Mouse (Mus musculus): ENCODE measurements around the gene L3mbtl4. TPM values are rescaled to one million over a fixed set of nuclear protein-coding genes. Genes with fewer than 3 reads are reported as not detected.

The L3mbtl4 gene
- polyA plus RNA-seq (2015; fragmentation: Nextera tagmentation; extraction: Ambion mirVana), result 1.1 and 1.3 TPM in 2 replicates

- Histone ChIP-seq H3K36me3 (ENCODE audit: insufficient read depth, low read length) (no peaks in the 10 kb centered on the region), H3K27ac (no peak within 1 kb of the TSS), H3K9me3 (replicated peaks; ENCODE audit: low read length) (no peaks in the 10 kb centered on the region), H3K9ac (ENCODE audit: low read depth, low read length) (peak within 1 kb of the TSS; percentile 23; the same call in 1 of the 2 replicates), H3K27me3 (ENCODE audit: insufficient read depth, low read length) (no peaks in the 10 kb centered on the region), H3K4me2 (ENCODE audit: low read length) (peak within 1 kb of the TSS; percentile 95), H3K4me3 (replicated peaks; ENCODE audit: low read depth, low read length) (peak within 1 kb of the TSS; percentile 39), H3K4me1 (replicated peaks; ENCODE audit: insufficient read depth, low read length) (no peaks in the 10 kb centered on the region; the same call in 1 of the 2 replicates)
- WGBS, result under 1% methylated on average over 29 of the region's 29 CpGs
- ATAC-seq (replicated peaks; ENCODE audit: low FRiP score, low read depth) (peak; percentile 80), DNase-seq (ENCODE audit: low spot score) (peak; percentile 41)
- TF ChIP-seq CTCF (IDR thresholded peaks at IDR 0.05; ENCODE audit: low read depth), result peak; percentile 38; the same call in 1 of the 2 replicates
Observed at GRCm38 (mm10) chr17:68273527-68273926, at the start of gene L3mbtl4. Gene L3mbtl4 (plus strand): TSS chr17:68273797.

DNA sequence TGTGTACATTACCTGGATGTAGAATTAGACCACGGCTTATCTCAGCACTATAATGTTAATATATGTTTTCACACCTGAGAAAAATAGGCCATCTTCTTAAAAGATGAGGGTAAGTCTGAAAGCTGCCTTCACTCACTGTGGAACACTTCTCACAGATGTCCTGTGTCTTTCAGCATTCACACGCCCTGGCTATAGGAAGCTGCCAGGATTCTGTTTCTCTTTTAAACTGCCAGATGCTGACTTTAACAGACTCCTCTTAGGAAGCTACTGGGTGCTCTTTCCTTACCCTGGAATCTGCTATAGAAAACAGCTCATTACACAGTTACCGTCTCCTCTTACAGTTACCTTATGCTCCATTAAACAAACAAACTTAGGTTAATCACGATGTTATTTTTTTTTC is 43.1 kb upstream of the L3mbtl4 start:
- no peaks in the 10 kb centered on the region for H3K4me1 ChIP-seq (replicated peaks; ENCODE audit: insufficient read depth, low read length)
- H3K9ac ChIP-seq (ENCODE audit: low read depth, low read length), result no peak overlapping the region
- H3K27ac ChIP-seq, result no peak overlapping the region
- no peaks in the 10 kb centered on the region for H3K36me3 ChIP-seq (ENCODE audit: insufficient read depth, low read length)
- no peaks in the 10 kb centered on the region for H3K27me3 ChIP-seq (ENCODE audit: insufficient read depth, low read length)
- no peak overlapping the region for H3K4me3 ChIP-seq (replicated peaks; ENCODE audit: low read depth, low read length)
- WGBS, result 45% methylated on average over 4 of the region's 4 CpGs
- H3K9me3 ChIP-seq (replicated peaks; ENCODE audit: low read length), result no peaks in the 10 kb centered on the region
- DNase-seq (ENCODE audit: low spot score) (peak; percentile 31), ATAC-seq (replicated peaks; ENCODE audit: low FRiP score, low read depth) (no peak)
- no peak overlapping the region for H3K4me2 ChIP-seq (ENCODE audit: low read length)
- no peak for TF ChIP-seq CTCF (IDR thresholded peaks at IDR 0.05; ENCODE audit: low read depth)

DNA sequence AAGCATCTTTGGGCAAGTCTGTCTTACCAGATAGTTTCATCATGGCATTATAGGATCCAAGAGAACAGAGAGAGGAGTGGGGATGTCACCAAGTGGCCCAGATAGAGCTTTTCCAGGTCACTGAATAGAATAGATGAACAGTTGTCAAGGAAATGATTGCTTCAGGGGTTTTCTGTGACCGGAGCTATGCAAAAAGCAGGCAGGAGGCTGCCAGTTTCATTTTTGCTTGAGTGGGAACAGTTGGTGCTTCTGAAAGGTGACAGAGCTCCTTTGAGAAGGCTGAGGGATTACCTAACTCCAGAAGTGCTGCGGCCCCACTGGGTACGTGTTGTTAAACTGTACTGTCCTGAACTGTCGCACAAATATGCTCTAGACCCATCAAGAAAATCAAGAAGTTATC is 38.2 kb upstream of the L3mbtl4 start:
- H3K4me2 ChIP-seq (ENCODE audit: low read length), result no peak overlapping the region
- no peak overlapping the region for H3K27ac ChIP-seq
- no peaks in the 10 kb centered on the region for H3K9me3 ChIP-seq (replicated peaks; ENCODE audit: low read length)
- DNase-seq (ENCODE audit: low spot score) (no peak), ATAC-seq (replicated peaks; ENCODE audit: low FRiP score, low read depth) (no peak)
- H3K4me1 ChIP-seq (replicated peaks; ENCODE audit: insufficient read depth, low read length), result no peaks in the 10 kb centered on the region
- no peak overlapping the region for H3K9ac ChIP-seq (ENCODE audit: low read depth, low read length)
- H3K27me3 ChIP-seq (ENCODE audit: insufficient read depth, low read length), result no peaks in the 10 kb centered on the region
- H3K4me3 ChIP-seq (replicated peaks; ENCODE audit: low read depth, low read length), result no peak overlapping the region
- no peaks in the 10 kb centered on the region for H3K36me3 ChIP-seq (ENCODE audit: insufficient read depth, low read length)
- WGBS, result 82% methylated on average over 4 of the region's 4 CpGs
- no peak for TF ChIP-seq CTCF (IDR thresholded peaks at IDR 0.05; ENCODE audit: low read depth)

DNA sequence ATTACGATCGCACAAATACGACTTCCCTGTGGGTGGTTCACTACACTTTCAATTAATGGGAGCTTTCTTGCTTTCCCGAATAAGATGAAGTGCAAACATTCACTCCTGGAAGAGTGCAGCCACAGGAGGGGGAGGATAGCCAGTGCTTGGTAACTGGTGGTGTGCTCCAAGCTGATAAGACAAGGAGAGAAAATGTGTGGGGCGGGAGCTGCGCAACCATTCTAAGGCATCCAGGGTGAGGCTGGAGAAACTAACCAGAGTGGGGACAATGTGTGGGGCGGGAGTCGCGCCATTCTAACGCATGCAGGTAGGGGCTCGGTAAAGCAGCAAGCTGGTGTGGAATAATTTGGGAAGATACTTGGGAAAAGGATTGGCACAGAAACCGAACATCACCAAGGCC is 36.6 kb upstream of the L3mbtl4 start:
- Histone ChIP-seq H3K9ac (ENCODE audit: low read depth, low read length) (no peak overlapping the region), H3K36me3 (ENCODE audit: insufficient read depth, low read length) (no peaks in the 10 kb centered on the region), H3K27ac (no peak overlapping the region), H3K4me1 (replicated peaks; ENCODE audit: insufficient read depth, low read length) (no peaks in the 10 kb centered on the region), H3K4me3 (replicated peaks; ENCODE audit: low read depth, low read length) (no peak overlapping the region), H3K27me3 (ENCODE audit: insufficient read depth, low read length) (no peaks in the 10 kb centered on the region), H3K9me3 (replicated peaks; ENCODE audit: low read length) (no peaks in the 10 kb centered on the region), H3K4me2 (ENCODE audit: low read length) (no peak overlapping the region)
- WGBS, result 83% methylated on average over 12 of the region's 12 CpGs
- TF ChIP-seq CTCF (IDR thresholded peaks at IDR 0.05; ENCODE audit: low read depth), result no peak
- no peak for DNase-seq (ENCODE audit: low spot score)
- ATAC-seq (replicated peaks; ENCODE audit: low FRiP score, low read depth), result no peak

DNA sequence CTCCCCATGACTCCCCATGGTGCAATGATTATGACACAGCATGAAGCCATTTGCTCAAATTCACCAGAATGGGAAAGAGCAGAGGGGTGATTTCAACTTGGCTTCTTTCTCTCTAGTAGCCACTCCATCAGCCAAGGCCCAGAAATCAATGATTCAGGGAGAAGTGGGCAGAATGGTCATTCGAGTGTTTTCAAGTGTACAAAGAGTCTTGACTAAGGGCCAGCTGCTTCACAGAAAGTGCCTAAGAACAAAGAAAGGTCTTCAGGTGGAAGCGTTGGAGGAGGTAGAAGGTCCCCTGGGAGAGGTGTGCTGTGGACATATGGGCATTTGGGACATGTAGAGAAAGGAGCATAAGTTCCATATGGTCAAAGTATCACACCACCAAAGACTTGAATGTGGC is 33.4 kb upstream of the L3mbtl4 start:
- ATAC-seq (replicated peaks; ENCODE audit: low FRiP score, low read depth) (no peak), DNase-seq (ENCODE audit: low spot score) (no peak)
- no peak overlapping the region for H3K4me3 ChIP-seq (replicated peaks; ENCODE audit: low read depth, low read length)

DNA sequence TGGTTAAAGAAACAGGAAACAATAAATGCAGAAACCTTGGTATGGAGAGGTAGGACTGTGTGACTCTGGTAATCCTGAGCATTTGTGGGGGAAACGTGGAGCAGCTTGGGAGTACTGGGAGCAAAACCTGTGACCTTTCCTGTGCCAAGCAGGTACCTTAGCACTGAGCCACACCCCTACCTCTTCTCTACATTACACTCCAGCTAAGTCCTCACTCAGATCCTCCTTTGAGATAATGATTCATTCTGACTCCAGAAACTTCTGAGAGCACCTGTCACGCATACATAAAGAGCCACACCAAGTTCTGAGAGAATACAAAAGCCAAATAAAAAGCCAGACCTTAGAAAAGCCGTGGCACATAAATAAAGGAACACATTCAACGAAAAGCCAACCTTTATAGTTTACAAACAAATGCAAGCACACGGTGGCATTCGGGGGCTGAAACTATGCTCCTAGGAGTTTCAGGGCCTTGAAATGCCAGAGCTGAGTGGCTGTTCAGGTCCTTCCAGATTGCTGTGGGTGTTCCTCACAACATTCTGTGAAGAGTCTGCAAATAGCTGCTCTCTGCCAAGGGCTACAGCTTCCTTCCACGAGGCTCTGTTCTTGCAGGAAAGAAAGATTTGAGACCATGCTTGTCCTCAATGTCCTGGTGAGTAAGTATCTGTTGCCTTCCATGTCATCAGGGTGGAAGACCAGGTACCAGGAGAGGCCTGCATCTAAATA is 8.6 kb upstream of the L3mbtl4 start:
- ATAC-seq (replicated peaks; ENCODE audit: low FRiP score, low read depth) (no peak), DNase-seq (ENCODE audit: low spot score) (no peak)
- Histone ChIP-seq H3K4me1 (replicated peaks; ENCODE audit: insufficient read depth, low read length) (no peaks in the 10 kb centered on the region), H3K27me3 (ENCODE audit: insufficient read depth, low read length) (no peaks in the 10 kb centered on the region), H3K36me3 (ENCODE audit: insufficient read depth, low read length) (no peaks in the 10 kb centered on the region), H3K4me3 (replicated peaks; ENCODE audit: low read depth, low read length) (no peak overlapping the region), H3K9me3 (replicated peaks; ENCODE audit: low read length) (no peaks in the 10 kb centered on the region; the same call in 1 of the 2 replicates), H3K4me2 (ENCODE audit: low read length) (no peak overlapping the region), H3K27ac (no peak overlapping the region), H3K9ac (ENCODE audit: low read depth, low read length) (no peak overlapping the region)
- 63% methylated on average over 7 of the region's 7 CpGs for WGBS
- TF ChIP-seq CTCF (IDR thresholded peaks at IDR 0.05; ENCODE audit: low read depth), result no peak

More for the DNA sequence above, 33.4 kb upstream of the L3mbtl4 start:
- Histone ChIP-seq H3K9ac (ENCODE audit: low read depth, low read length) (no peak overlapping the region), H3K27me3 (ENCODE audit: insufficient read depth, low read length) (no peaks in the 10 kb centered on the region), H3K4me2 (ENCODE audit: low read length) (no peak overlapping the region), H3K27ac (no peak overlapping the region), H3K36me3 (ENCODE audit: insufficient read depth, low read length) (no peaks in the 10 kb centered on the region), H3K9me3 (replicated peaks; ENCODE audit: low read length) (no peaks in the 10 kb centered on the region), H3K4me1 (replicated peaks; ENCODE audit: insufficient read depth, low read length) (no peaks in the 10 kb centered on the region)
- WGBS, result 90% methylated on average over 2 of the region's 2 CpGs
- no peak for TF ChIP-seq CTCF (IDR thresholded peaks at IDR 0.05; ENCODE audit: low read depth)
